Mouse (Mus musculus) layer of hippocampus, postnatal 10 days (tissue): ENCODE results near the gene Elmsan1. TPM values are rescaled to one million over a fixed set of nuclear protein-coding genes. Genes with fewer than 3 reads are reported as not detected.

Experiments
- DNase-seq, 2 experiments: peaks; one replicate each; pipeline ENCODE4 v3.0.0; 2021; ENCODE audit warnings: low spot score in 2 of 2
- total RNA-seq, 2 experiments: library from RNA; stranded (reverse); gene quantifications; 2 replicates each; pipeline ENCODE4 v1.2.3; 2021

Elmsan1 gene
- total RNA-seq, 2 experiments from 2014 or later, result 13.3 to 13.5 TPM

GRCm38 (mm10) chr12:84107012-84107411 lies 111.7 kb downstream of the Elmsan1 start:
- no peak for DNase-seq

DNA sequence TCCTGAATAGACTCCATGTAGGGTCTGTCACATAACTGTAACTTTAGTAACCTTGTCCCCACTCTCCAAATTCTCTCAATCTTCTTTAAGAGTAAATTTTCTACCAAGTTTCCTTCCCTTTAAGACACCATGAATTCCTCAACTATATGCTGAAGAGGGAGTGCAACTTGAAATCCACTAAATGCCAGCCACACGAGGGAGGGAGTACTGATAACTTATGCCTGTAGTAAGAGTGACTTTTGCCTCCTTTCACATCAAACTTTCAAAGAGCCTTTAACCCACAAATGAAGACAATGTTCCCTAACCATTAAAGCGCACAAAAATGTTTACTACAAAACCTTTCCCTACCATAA lies 117.2 kb downstream of the Elmsan1 start:
- DNase-seq, result no peak

DNA sequence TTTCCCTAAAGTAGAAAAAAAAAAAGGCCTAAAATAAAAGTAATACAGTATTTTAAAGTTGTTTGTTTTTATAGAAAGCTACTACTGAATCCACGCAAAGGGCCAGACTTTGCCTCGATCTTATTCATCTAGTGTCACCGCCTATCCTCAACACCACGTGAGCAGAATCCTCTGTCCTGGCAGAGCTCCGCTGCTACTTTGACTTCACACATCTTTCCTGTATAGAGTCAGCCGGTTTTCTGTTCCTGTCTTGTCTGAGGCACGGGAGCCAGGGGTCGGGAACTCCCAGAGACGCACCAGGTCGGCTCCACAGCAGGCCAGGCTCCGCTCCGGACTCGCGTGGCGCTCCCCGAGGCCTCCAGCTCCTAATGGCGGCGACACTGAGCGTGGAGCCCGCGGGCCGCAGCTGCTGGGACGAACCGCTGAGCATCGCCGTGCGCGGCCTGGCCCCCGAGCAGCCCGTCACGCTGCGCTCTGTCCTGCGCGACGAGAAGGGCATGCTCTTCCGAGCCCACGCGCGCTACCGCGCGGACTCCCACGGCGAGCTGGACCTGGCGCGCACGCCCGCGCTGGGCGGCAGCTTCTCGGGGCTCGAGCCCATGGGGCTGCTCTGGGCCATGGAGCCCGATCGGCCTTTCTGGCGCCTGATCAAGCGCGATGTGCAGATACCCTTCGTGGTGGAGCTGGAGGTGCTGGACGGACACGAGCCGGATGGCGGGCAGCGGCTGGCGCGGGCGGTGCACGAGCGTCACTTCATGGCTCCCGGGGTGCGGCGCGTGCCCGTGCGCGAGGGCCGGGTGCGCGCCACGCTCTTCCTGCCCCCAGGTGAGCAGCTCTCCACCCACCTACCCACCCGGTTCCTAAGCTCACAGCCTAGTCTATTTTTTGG lies 117.8 kb downstream of the Elmsan1 start, which contains the start of gene Acot6:
Gene Acot6, plus strand, starts transcription at position 51 of the 889 bp plus-strand sequence.
- peak; percentile 48 to 65 for DNase-seq

DNA sequence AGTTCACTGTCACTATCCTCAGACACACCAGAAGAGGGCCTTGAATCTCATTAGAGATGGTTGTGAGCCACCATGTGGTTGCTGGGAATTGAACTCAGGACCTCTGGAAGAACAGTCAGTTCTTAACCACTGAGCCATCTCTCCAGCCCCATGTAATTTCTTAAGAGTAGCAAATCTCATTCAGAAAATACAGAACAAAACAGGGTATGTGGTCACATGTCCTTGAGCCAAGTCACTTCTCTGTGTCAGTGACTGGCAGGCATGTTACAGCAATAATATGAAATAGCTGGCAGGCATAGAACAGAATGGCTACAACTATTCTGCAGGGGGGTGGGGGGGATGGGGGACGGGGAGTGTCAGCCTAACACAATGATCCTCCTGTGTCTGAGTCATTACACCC lies 118.6 kb downstream of the Elmsan1 start:
- DNase-seq, result no peak

DNA sequence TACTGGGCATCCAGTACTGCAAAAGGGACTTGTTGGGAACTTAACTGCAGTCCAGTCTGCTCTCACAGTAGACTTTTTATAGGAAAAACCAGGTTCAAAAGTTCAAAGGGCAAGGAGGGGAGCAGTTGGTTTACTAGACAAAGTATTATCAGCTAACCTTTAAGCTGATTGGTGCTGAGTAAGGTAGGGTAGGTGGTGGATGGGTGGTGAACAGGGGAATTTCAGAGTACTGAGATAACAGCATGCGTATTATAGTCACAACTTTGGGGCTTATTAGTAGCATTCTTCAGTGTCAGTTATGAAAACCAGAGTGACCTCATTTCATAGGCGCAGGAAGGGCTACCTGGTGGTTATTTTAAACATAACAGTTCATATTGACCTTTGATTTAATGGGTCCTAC lies 119.1 kb downstream of the Elmsan1 start:
- no peak for DNase-seq

Other genes with a start within 250 kb of the Elmsan1 start
- gene Heatr4, start 234.0 kb downstream of the Elmsan1 start, total RNA-seq, result under 1 TPM in 1 of 2 experiments, not detected in 1; 0.18 TPM
- 10 to 100 TPM; 12.4 to 13.1 TPM for gene Acot2, start 231.0 kb downstream of the Elmsan1 start, total RNA-seq
- gene Acot1, start 209.4 kb downstream of the Elmsan1 start, total RNA-seq, result 10 to 100 TPM; 29.1 to 33.3 TPM
- gene Acot4, start 180.5 kb downstream of the Elmsan1 start, total RNA-seq, result 1 to 10 TPM; 2.0 to 2.3 TPM
- gene Gm49366, start 179.9 kb downstream of the Elmsan1 start, total RNA-seq, result 1 to 10 TPM in 1 of 2 experiments, not detected in 1; 3.4 TPM
- 1 to 10 TPM; 1.2 to 1.4 TPM for gene Acot3, start 166.7 kb downstream of the Elmsan1 start, total RNA-seq
- 1 to 10 TPM; 4.0 to 4.7 TPM for gene Acot5, start 149.6 kb downstream of the Elmsan1 start, total RNA-seq
- 1 to 10 TPM; 3.7 to 4.3 TPM for gene Acot6, start 118.2 kb downstream of the Elmsan1 start, total RNA-seq
- 10 to 100 TPM; 80.0 to 82.5 TPM for gene Dnal1, start 104.5 kb downstream of the Elmsan1 start, total RNA-seq
- 1 to 10 TPM; 5.9 to 6.6 TPM for gene Pnma1, start 70.4 kb downstream of the Elmsan1 start, total RNA-seq
- 10 to 100 TPM; 29.1 to 34.5 TPM for gene Ptgr2, start 66.4 kb upstream of the Elmsan1 start, total RNA-seq
- 10 to 100 TPM; 35.7 to 41.9 TPM for gene Zfp410, start 98.0 kb upstream of the Elmsan1 start, total RNA-seq
- gene Coq6, start 142.8 kb upstream of the Elmsan1 start, total RNA-seq, result 10 to 100 TPM; 26.2 to 28.3 TPM
- 10 to 100 TPM in 1 of 2 experiments, 1 to 10 TPM in 1; 9.4 to 10.5 TPM for gene Fam161b, start 143.0 kb upstream of the Elmsan1 start, total RNA-seq
- 10 to 100 TPM; 22.0 to 25.1 TPM for gene Entpd5, start 190.1 kb upstream of the Elmsan1 start, total RNA-seq
- 1 to 10 TPM; 6.8 to 8.7 TPM for gene Bbof1, start 190.2 kb upstream of the Elmsan1 start, total RNA-seq
- 10 to 100 TPM; 12.0 to 14.5 TPM for gene Rnf113a2, start 198.3 kb upstream of the Elmsan1 start, total RNA-seq
- 10 to 100 TPM; 38.2 to 40.3 TPM for gene Aldh6a1, start 232.1 kb upstream of the Elmsan1 start, total RNA-seq
- gene Lin52, start 232.5 kb upstream of the Elmsan1 start, total RNA-seq, result 10 to 100 TPM; 15.4 to 17.7 TPM